Mouse (Mus musculus) intestine, embryonic 15.5 days (tissue): Measurements from ENCODE around the gene Vars. TPM values are rescaled to one million over a fixed set of nuclear protein-coding genes. Genes with fewer than 3 reads are reported as not detected.
"Not testable (repeated sequence)": the region's sequence is repeated elsewhere in the genome, so short reads cannot be mapped to it uniquely, and the experiment has no call there.

Source experiments
- ATAC-seq: fragments of 200-750 bp; cut with Nextera tagmentation; 2 replicates; pipeline ENCODE4 v1.8.0; 2017; ENCODE audit warnings: moderate TSS enrichment, moderate library complexity
- H3K27ac ChIP-seq: fragments of 300-500 bp; sonication (generic); 2 replicates; pipeline ENCODE4 v1.5.1; 2015; ENCODE audit warnings: mild to moderate bottlenecking, inconsistent platforms
- H3K27me3 ChIP-seq: fragments of 300-500 bp; sonication (generic); replicated peaks from 2 replicates; pipeline ENCODE4 v1.6.1; 2015; ENCODE audit warnings: inconsistent platforms
- H3K36me3 ChIP-seq: fragments of 300-500 bp; sonication (generic); 2 replicates; pipeline ENCODE4 v1.6.1; 2015; ENCODE audit warnings: inconsistent platforms
- H3K4me1 ChIP-seq: fragments of 300-500 bp; sonication (generic); replicated peaks from 2 replicates; pipeline ENCODE4 v1.6.1; 2015; ENCODE audit warnings: inconsistent platforms
- H3K4me2 ChIP-seq: fragments of 300-500 bp; sonication (generic); replicated peaks from 2 replicates; pipeline ENCODE4 v1.6.1; 2015; ENCODE audit warnings: mild to moderate bottlenecking, inconsistent platforms
- H3K4me3 ChIP-seq: fragments of 300-500 bp; sonication (generic); replicated peaks from 2 replicates; pipeline ENCODE4 v1.5.1; 2015; ENCODE audit warnings: inconsistent platforms
- H3K9ac ChIP-seq: fragments of 300-500 bp; sonication (generic); 2 replicates; pipeline ENCODE4 v1.6.1; 2015; ENCODE audit warnings: inconsistent platforms
- H3K9me3 ChIP-seq: fragments of 300-500 bp; sonication (generic); 2 replicates; pipeline ENCODE4 v1.6.1; 2016; ENCODE audit warnings: inconsistent platforms
- WGBS: fragments of 180-500 bp; shearing (Covaris S2); methylation state at CpG from one replicate; pipeline ENCODE4 v1.1.7; 2015; 5-methylcytosine and 5-hydroxymethylcytosine counted together
- polyA plus RNA-seq: library from polyadenylated mRNA; unstranded; fragments of >200 nt; fragmentation: Nextera tagmentation; extraction: Ambion mirVana; gene quantifications from 2 replicates; pipeline ENCODE4 v1.2.1, GENCODE M21; 2015

The Vars gene
- polyA plus RNA-seq, result 117 and 141 TPM in 2 replicates

DNA sequence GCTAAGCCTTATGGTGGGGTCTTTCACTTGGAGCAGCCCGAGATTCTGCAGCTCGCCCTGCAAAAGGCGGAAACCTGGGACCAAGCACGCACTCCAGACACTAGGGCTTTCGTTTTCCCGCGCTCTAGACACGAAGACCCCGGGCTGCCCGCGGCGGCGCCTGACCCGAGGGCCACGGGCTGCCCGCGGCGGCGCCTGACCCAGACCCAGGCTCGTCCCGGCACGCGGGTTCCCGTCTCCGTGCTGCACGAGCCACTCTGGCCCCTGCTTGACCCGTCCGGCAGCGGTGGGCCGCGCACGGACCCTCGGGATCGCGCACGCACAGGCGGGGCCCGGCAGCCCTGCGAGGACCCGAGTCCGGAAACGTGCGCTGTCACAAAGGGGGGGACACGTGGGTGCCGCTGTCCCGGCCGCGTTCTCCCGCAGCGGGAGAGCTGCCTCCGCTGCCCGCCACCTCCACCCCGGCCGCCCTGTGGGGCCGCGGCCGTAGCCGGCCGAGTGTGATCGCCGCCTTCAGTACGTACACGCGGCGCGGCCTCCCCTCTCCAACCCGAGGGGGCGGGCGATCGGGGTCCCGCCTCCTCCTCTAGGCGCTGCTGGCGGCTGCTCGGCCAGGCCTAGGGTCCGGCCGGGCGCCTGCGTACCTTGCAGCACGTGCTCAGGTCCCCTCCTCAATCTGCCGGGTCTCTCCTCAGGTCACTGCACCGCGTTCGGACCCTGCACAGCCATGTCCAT is at the start of gene Vars:
TSS of gene Vars (plus strand) at position 271 of the 735 bp plus-strand sequence.
- Histone ChIP-seq H3K9me3 (no peaks in the 10 kb centered on the region), H3K4me1 (peaks cover 48% of the 10 kb centered on the region), H3K9ac (peak within 1 kb of the TSS; percentile 98), H3K27ac (peak within 1 kb of the TSS; percentile 98), H3K36me3 (peaks cover 24% of the 10 kb centered on the region), H3K4me2 (peak within 1 kb of the TSS; percentile 93), H3K27me3 (no peaks in the 10 kb centered on the region), H3K4me3 (peak within 1 kb of the TSS; percentile 80)
- ATAC-seq, result peak; percentile 92
- WGBS, result under 1% methylated on average over 83 of the region's 83 CpGs

DNA sequence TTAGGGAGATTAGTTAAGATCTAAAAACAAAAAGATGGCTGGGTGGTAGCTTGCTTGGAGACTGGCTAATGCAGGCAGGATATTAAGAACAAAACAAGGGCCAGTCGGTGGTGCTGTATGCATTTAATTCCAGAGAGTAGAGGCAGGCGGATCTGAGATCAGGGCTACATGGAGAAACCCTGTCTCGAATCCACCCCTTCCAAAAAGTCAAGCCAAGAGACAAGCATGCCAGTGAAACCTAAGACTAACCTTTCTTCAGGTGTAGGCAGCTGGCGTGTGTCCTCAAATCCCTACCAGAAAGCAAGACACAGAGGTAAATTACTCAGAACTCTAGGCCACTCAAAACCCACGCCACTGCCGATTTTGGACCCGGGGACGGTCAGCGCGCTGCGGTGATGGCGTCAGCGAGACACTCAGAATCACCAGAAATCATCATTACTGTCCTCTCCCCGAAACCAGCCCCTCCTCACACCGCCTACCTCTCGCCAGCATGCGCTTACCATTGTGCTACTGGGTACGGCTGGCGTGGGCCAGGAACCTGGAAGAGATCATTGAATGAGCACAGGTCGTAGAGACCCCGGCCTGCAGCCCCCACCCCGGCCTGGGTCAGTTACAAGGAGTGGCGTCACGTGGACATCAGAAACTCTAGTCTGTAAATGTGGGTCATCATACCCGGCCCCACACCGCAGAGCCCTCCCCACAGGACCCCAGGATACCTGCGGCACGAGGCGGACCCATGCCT is 49.0 kb upstream of the Vars start:
- Histone ChIP-seq H3K9me3 (no peaks in the 10 kb centered on the region), H3K9ac (peak overlapping the region; percentile 89), H3K27me3 (no peaks in the 10 kb centered on the region), H3K36me3 (peaks cover 8% of the 10 kb centered on the region), H3K27ac (peak overlapping the region; percentile 82), H3K4me2 (peak overlapping the region; percentile 55), H3K4me1 (peaks cover 7% of the 10 kb centered on the region; the same call in 1 of the 2 replicates), H3K4me3 (peak overlapping the region; percentile 77)
- under 1% methylated on average over 29 of the region's 29 CpGs for WGBS
- ATAC-seq, result no peak; the same call in 1 of the 2 replicates

- Histone ChIP-seq H3K4me1 (peaks cover 7% of the 10 kb centered on the region; the same call in 1 of the 2 replicates), H3K27ac (peak overlapping the region; percentile 82), H3K27me3 (no peaks in the 10 kb centered on the region), H3K4me3 (peak overlapping the region; percentile 77), H3K36me3 (peaks cover 8% of the 10 kb centered on the region), H3K9ac (peak overlapping the region; percentile 89), H3K9me3 (no peaks in the 10 kb centered on the region), H3K4me2 (peak overlapping the region; percentile 55)
- ATAC-seq, result peak; percentile 75
- WGBS, result under 1% methylated on average over 23 of the region's 23 CpGs
Observed at GRCm38 (mm10) chr17:34952378-34953040, 48.3 kb upstream of the Vars start.

GRCm38 (mm10) chr17:34953258-34953657 is 47.5 kb upstream of the Vars start:
- Histone ChIP-seq H3K27ac (no peak overlapping the region), H3K9me3 (no peaks in the 10 kb centered on the region), H3K9ac (no peak overlapping the region), H3K4me3 (no peak overlapping the region; the same call in 1 of the 2 replicates), H3K4me1 (peaks cover 7% of the 10 kb centered on the region; the same call in 1 of the 2 replicates), H3K27me3 (no peaks in the 10 kb centered on the region), H3K4me2 (peak overlapping the region; percentile 55; the same call in 1 of the 2 replicates), H3K36me3 (peaks cover 8% of the 10 kb centered on the region)
- no peak for ATAC-seq
- WGBS, result 83% methylated on average over 3 of the region's 3 CpGs

DNA sequence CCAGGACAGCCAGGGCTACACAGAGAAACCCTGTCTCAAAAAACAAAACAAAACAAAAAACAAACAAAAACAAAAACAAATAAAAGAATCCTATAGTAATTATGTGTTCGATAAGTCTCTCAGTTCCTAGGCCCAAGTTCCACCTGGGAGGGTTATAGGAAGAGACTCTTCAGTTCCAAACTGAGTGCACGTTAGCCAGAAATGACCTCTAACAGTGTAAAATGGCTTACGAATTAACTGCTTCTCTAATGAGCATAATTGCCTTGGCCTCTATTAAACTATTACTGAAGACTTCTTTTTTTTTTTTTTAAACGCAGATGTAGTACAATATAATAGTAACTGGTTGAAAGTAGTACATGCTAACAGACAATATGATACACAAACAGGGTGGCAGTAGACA is 46.9 kb upstream of the Vars start:
- H3K27ac ChIP-seq, result no peak overlapping the region
- 90% methylated on average over 4 of the region's 4 CpGs for WGBS
- no peak overlapping the region for H3K9ac ChIP-seq
- no peak overlapping the region for H3K4me3 ChIP-seq
- H3K36me3 ChIP-seq, result peaks cover 8% of the 10 kb centered on the region
- no peaks in the 10 kb centered on the region for H3K9me3 ChIP-seq
- H3K4me2 ChIP-seq, result no peak overlapping the region
- H3K27me3 ChIP-seq, result no peaks in the 10 kb centered on the region
- H3K4me1 ChIP-seq, result peaks cover 7% of the 10 kb centered on the region; the same call in 1 of the 2 replicates
- ATAC-seq, result no peak

- H3K27ac ChIP-seq, result no peak overlapping the region
- no peaks in the 10 kb centered on the region for H3K9me3 ChIP-seq
- H3K4me2 ChIP-seq, result no peak overlapping the region
- H3K4me1 ChIP-seq, result peaks cover 7% of the 10 kb centered on the region; the same call in 1 of the 2 replicates
- H3K36me3 ChIP-seq, result peaks cover 5% of the 10 kb centered on the region
- no peak overlapping the region for H3K9ac ChIP-seq
- no peaks in the 10 kb centered on the region for H3K27me3 ChIP-seq
- ATAC-seq, result no peak
- no peak overlapping the region for H3K4me3 ChIP-seq
- 87% methylated on average over 4 of the region's 4 CpGs for WGBS
Observed at GRCm38 (mm10) chr17:34954831-34955230, 46.0 kb upstream of the Vars start.

DNA sequence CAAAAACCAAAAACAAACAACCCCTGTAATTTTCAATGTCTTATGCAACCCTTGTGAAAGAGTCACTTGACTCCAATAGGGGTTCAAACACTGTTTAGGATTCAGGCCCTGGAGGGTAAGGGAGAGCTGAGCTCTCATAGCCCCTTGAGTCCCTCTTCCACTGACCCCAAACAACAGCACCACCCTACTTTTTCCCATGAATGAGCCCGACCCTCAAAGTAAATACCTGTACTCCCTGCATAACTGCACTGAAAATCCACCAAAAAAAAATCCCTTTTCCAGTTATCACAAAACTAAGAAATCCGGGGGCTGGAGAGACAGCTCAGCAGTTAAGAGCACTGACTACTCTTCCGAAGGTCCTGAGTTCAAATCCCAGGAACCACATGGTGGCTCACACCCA is 44.9 kb upstream of the Vars start:
- Histone ChIP-seq H3K9me3 (no peaks in the 10 kb centered on the region), H3K4me2 (no peak overlapping the region), H3K27me3 (no peaks in the 10 kb centered on the region), H3K36me3 (no peaks in the 10 kb centered on the region), H3K27ac (no peak overlapping the region), H3K9ac (no peak overlapping the region), H3K4me3 (no peak overlapping the region), H3K4me1 (peaks cover 6% of the 10 kb centered on the region; the same call in 1 of the 2 replicates)
- ATAC-seq, result no peak
- 74% methylated on average over 3 of the region's 3 CpGs for WGBS

GRCm38 (mm10) chr17:34956340-34956739 is 44.4 kb upstream of the Vars start:
- H3K4me1 ChIP-seq, result peaks cover 7% of the 10 kb centered on the region; the same call in 1 of the 2 replicates
- 49% methylated on average over 1 of the region's 1 CpGs for WGBS
- H3K9ac ChIP-seq, result no peak overlapping the region
- ATAC-seq, result no peak
- H3K4me2 ChIP-seq, result no peak overlapping the region
- H3K27ac ChIP-seq, result no peak overlapping the region
- no peaks in the 10 kb centered on the region for H3K27me3 ChIP-seq
- no peaks in the 10 kb centered on the region for H3K36me3 ChIP-seq
- no peaks in the 10 kb centered on the region for H3K9me3 ChIP-seq
- H3K4me3 ChIP-seq, result no peak overlapping the region

GRCm38 (mm10) chr17:34957291-34957690 is 43.5 kb upstream of the Vars start:
- H3K4me1 ChIP-seq, H3K27ac ChIP-seq, ATAC-seq, H3K27me3 ChIP-seq, H3K36me3 ChIP-seq, H3K4me3 ChIP-seq, H3K9me3 ChIP-seq, H3K9ac ChIP-seq: not testable (repeated sequence)
- 18% methylated on average over 26 of the region's 40 CpGs for WGBS
- peak overlapping the region; percentile 37 for H3K4me2 ChIP-seq

GRCm38 (mm10) chr17:34957966-34958365 is 42.8 kb upstream of the Vars start:
- H3K4me2 ChIP-seq, H3K9me3 ChIP-seq, H3K27me3 ChIP-seq, ATAC-seq, H3K9ac ChIP-seq, H3K27ac ChIP-seq, H3K4me1 ChIP-seq, H3K36me3 ChIP-seq, H3K4me3 ChIP-seq: not testable (repeated sequence)
- WGBS, result 29% methylated on average over 23 of the region's 40 CpGs

GRCm38 (mm10) chr17:34958734-34959129 is 42.1 kb upstream of the Vars start:
- H3K4me2 ChIP-seq, result peak overlapping the region; percentile 65
- H3K27ac ChIP-seq, H3K9ac ChIP-seq, H3K9me3 ChIP-seq, H3K27me3 ChIP-seq, H3K4me1 ChIP-seq, H3K36me3 ChIP-seq: not testable (repeated sequence)
- 0% methylated on average over 12 of the region's 47 CpGs for WGBS
- peak overlapping the region; percentile 45 for H3K4me3 ChIP-seq
- peak; percentile 26 for ATAC-seq

DNA sequence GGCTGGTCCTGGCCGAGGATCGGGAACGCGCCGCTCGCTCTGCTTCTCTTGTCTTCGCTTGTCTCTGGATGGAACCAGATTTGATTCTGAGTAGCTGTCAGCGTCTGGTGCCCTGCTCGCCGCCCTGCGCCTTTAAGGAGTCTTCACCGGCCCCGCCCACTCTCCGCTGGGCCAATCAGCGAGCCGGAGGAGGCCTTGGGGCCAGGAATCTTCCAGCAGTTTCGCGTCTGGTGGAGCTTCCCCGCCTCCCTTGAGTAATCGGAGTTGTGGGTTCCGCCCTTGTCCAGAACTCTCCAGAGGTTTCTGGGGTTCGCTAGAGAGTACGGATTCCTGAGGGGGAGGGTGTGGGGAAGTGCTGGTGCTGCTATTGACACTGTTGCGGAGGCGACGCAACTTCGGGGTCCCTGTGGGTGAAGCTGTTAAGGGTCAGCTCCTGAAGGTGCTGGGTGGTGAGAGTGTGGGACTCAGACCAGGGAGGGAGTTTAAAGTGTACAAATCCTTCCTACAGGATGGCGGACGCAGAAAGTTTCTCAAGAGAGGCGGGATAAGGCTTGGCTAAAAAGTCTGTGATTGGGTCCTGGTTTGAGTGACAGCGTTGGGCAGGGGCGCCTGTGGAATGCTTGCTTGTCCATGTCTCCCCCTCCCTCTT is 41.5 kb upstream of the Vars start, which contains the start of gene Hspa1b:
TSS of gene Hspa1b (minus strand) at position 109 of the 649 bp plus-strand sequence.
- peak within 1 kb of the TSS; percentile 95 for H3K27ac ChIP-seq
- H3K27me3 ChIP-seq, H3K36me3 ChIP-seq, H3K4me1 ChIP-seq, H3K9me3 ChIP-seq: not testable (repeated sequence)
- H3K4me2 ChIP-seq, result peak within 1 kb of the TSS; percentile 65
- under 1% methylated on average over 31 of the region's 32 CpGs for WGBS
- ATAC-seq, result peak; percentile 96
- H3K4me3 ChIP-seq, result peak within 1 kb of the TSS; percentile 45
- H3K9ac ChIP-seq, result peak within 1 kb of the TSS; percentile 41
